Mouse (Mus musculus) small intestine, adult 2 months (tissue): ENCODE measurements at regions not wholly inside any gene's neighbourhood (a gene's known extent, or its start where the extent isn't known, plus 50 kb on each side); places are given as distances from the start of the nearest gene placed in this dataset.

ENCODE experiments used
- CTCF ChIP-seq: fragments of 200-500 bp; IDR thresholded peaks from 2 replicates; pipeline ENCODE4 v1.5.1; 2012; ENCODE audit warnings: low read depth, mild to moderate bottlenecking, control low read depth, inconsistent platforms, low read length, moderate library complexity, mixed read lengths; ENCODE audit not compliant: insufficient replicate concordance, insufficient read length; ENCODE audit errors: extremely low read depth
- POLR2A ChIP-seq: fragments of 200-500 bp; IDR thresholded peaks from 2 replicates; pipeline ENCODE4 v1.6.1; 2012; ENCODE audit warnings: low read depth, mild to moderate bottlenecking, control low read depth, inconsistent platforms, low read length, moderate library complexity

GRCm38 (mm10) chr11:8365545-8365944 lies 298.8 kb downstream of the Tns3 start:
- TF ChIP-seq POLR2A (no peak), CTCF (no peak)
